Mouse (Mus musculus) heart, adult 18-20 months (tissue): ENCODE measurements around the gene Apobec3. TPM values are rescaled to one million over a fixed set of nuclear protein-coding genes. Genes with fewer than 3 reads are reported as not detected.

Source experiments
- DNase-seq, 2 experiments: peaks; one replicate each; pipeline ENCODE4 v3.0.0; 2021 to 2022; ENCODE audit warnings: mixed read lengths in 1 of 2
- long read RNA-seq, 2 experiments: library from polyadenylated mRNA; stranded (forward); transcript quantifications; one replicate each; pipeline ENCODE4 v2.0.0; 2021
- total RNA-seq, 2 experiments: library from RNA; stranded (reverse); gene quantifications; 2 replicates each; pipeline ENCODE4 v1.2.3; 2021

Gene Apobec3
- total RNA-seq = 10 to 100 TPM in 1 of 2 experiments, 1 to 10 TPM in 1; 6.8 to 10.6 TPM
- long read RNA-seq, experiment 1, partial matches to known transcripts = 1 of 9 reads
- long read RNA-seq, experiment 1, other reads (novel, unspliced or antisense) = 2 of 9 reads
- long read RNA-seq, experiment 2, partial matches to known transcripts = 0 of 3 reads
- long read RNA-seq, experiment 2, other reads (novel, unspliced or antisense) = 0 of 3 reads

DNA sequence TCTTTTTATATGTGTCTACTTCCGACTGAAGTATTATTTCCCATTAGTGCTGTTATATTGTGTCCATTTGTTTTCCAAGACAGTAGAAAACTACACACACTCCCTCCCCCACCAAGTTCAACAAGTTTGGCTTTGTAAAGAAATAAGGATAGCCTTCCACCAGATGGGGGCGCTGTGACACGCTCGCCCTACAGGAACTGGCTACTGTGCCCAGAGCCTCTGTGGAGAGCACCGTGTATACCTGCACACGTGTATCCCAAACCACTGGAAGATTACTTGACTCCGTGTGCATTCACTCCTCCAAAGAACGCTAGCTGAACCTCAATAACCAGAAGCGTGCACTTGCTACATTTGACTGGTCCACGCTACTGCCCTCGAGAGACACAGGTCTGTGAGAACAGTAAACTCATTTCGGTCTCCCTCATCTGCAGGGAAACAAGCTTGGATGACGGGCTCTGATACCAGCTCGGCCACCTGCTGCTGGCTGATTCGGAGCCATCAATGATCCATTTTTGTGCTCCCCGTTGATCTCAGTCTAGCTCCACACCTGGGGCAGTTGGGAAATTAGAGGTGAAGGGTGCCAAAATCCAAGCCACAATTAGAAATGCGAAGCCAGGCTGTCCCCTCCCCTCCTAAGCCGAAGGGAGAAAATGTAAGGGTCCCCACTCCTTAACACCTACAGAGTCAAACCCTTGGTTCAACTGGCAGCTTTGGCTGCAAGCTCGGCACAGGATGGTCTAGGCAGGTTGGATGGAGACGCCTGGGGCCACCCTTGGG is at the start of gene Apobec3:
Gene Apobec3 (plus strand): TSS at position 224 of the 777 bp plus-strand sequence.
- peak; percentile 76 to 83 for DNase-seq

DNA sequence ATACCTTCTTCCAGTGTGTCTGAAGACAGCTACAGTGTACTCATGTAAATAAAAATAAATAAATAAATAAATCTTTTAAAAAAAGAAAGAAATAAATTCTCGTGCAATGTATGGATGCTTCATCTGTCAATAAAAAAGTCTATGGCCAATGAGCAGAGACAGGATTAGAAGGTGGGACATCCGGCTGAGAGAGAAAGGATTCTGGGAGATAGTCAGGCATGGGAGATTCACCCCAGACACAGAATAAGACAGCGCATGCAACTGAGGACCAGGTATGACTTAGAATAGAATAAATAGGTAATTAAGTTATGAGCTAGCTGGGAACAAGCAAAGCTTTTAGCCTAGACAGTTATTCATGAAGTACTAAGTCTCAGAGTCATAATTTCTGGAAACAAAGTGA is 48.5 kb upstream of the Apobec3 start:
- DNase-seq = no peak

DNA sequence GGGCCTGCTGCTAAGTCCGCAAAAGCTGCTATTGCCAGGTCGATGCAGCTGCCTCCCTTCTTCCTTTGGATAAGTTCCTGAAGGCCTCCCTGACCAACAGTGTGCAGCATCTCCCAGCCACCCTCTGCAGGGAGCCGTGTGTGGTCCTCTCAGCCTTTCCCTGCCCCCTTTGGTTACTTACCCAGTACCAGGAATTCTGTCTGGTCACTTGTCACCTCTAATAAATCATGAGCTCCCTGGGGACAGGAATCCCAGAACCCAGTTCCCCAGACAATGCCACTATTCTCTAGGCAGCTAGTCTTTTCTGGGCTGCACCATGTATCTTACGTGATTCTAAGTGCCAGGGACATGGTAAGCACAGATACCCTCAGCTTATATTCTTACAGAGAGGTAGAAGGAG is 45.5 kb upstream of the Apobec3 start:
- no peak for DNase-seq

DNA sequence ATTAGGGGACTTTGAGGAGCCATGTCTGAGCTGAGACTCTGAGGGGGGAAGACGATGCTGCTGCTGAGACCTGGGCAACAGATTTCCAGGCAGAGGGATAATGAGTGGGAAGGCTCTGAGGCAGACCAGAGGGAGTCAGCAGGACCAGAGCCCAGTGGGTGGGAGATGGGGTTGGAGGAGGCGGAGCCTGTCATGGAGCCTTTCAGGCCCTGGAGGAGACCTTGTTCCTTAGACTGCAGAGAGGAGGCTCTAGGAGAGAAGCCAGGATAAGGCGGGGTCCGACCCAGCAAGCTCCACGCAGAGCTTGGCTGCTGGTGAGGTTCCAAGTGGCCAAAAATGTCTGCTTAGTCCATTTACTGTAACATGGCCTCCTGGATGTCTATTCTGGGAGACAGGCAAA is 44.4 kb upstream of the Apobec3 start:
- peak; percentile 49 to 70 for DNase-seq

DNA sequence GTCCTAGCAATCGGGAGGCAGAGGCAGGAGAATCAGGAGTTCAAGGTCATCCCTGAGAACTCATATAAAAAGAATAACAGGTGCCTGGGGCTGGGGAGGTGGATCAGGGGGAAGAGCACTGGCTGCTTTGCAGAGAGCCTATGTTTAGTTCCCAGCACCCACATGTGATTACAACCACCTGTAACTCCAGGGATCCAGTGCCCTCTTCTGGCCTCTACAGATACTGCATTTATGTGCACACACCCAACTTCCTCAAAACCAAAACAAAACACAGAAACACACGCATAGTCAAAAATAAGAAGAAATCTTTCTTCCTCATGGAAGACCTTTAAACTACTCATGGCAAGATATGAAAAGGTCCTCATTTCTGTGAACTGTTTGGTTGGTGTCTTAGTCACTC is 41.3 kb upstream of the Apobec3 start:
- no peak for DNase-seq

DNA sequence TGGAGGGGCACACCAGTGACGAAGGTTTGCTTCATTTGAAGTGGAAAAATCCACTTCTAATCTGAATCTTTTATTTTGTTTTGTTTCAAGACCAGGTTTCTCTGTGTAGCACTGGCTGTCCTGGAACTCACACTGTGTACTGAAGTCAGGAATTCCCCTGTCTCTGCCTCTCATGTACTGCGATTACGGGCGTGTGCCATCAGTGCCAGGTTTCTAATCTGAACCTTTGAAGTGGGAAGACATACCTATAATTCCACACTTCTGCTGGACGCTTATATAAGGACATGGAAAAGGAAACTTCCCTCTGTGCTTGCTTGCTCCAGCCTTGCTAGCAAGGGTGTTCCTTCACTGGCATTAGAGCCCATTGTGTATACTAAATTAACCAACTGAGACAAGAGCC is 32.5 kb upstream of the Apobec3 start:
- DNase-seq = no peak

DNA sequence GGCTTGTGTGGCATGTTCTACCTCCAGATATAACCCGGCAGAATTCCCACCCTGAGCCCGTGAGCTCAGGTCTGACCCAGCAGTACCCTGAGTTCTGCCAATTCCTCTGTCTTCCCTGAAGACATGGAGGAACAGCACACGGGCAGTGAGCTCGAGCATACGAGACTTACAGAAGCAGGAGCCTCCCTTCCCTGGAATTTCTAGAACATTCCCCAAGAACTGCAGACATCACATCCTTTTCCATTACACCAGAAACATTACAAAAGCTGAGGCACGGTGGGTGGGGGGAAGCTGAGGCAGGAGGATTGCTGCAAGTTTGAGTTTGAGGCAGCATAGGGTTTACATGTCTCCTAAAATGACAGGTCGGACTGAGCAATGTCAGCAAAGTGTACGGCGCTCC is 31.6 kb upstream of the Apobec3 start:
- DNase-seq = no peak

DNA sequence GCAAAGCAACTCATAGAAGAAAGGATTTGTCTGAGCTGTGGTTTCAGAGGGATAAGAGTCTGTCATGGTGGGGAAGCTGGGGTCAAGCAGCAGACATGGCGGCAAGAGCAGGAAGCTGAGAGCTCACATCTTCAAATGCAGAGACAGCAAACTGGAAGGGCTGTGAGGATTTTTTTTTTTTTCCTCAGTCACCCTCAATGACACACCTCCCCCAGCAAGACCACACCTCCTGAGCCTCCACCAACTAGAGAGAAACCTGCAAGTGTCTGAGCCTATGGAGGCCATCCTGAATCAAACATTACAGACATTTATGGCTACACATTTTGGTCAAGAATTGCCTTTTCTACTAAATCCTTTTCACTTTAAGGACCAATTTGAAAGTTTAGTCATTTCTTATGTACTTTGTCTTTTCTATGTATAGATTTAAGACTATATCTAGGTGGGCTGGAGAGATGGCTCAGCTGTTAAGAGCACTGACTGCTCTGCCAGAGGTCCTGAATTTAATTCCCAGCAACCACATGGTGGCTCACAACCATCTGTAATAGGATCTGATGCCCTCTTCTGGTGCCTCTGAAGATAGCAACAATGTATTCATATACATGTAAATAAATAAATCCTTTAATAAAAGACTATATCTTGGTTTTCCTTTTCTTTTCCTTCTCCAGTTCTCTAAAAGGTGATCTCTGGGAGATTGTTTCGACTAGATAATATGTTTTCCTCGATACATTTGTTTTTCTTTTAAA is 24.0 kb upstream of the Apobec3 start:
- no peak for DNase-seq

DNA sequence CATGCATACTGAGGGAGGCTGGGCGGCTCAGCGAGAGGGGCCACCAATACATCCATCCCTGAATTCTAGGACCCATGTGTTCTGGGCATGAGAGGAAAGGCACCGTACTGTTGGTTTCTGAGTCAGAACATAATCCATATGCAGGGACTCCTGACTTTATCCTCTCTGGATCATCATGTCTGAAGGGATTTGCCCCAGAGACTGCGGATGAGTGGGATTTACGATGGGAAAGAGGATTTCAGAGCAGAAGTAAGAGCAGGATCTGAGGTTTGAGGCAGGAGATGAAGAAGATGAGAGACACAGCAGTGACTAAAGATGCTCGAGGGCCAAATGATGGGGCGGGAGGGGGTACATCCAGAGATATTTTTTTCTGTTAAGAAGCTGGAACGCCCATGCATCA is 17.9 kb upstream of the Apobec3 start:
- DNase-seq = no peak

DNA sequence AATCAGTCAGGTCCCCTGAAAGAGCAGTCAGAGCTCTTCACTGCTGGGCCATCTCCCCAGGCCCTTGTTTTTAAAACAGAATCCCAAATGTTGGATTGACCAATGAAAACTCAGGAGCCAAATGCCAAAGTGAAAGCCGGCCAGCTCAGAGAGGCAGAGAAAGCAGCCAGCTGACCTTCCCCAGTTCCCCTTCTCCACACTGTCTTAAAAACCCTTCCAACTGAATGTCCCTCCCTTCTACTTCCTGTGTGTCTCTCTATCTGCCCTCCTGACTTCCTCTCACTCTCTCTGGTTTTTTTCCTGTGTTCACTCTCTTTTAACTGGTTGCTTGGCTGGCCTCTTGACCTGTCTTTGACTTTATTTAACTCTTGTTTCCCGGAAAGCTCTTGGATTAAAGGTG is 17.5 kb upstream of the Apobec3 start:
- DNase-seq = no peak

DNA sequence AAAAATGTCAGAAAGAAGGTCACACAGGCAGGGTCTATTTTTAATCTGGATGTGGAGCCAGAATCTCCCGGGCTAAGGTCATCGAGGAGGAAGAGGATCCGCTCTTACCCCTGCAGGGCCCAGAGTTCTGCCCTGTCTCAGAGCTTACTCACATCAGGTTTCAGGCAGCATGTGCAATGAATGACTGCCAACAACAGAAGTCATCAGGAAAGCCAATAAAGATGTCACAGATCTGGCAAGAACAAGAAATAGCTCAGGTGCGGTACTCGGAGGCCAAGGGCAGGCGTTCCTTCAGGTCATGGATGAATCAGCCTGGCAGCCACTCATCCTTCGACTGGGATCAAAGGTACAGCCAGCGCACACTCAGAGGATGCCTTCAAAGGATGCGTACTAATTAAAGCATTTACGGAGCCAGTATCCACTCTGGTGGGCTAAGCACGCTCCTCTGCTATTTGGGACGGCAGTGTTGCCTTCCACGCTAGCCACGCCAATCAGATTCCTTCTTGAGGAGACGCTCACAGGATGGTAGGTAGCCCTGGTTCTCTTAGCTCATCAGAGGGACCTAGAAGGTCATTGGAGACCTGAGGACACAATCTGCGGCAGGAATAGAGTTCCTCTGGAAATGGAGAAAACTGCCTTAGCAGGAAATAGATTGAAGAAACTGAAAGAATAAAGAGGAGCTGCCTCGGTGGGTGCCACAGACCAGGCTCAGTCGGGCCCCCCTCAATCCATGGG is 16.0 kb upstream of the Apobec3 start:
- DNase-seq = no peak

DNA sequence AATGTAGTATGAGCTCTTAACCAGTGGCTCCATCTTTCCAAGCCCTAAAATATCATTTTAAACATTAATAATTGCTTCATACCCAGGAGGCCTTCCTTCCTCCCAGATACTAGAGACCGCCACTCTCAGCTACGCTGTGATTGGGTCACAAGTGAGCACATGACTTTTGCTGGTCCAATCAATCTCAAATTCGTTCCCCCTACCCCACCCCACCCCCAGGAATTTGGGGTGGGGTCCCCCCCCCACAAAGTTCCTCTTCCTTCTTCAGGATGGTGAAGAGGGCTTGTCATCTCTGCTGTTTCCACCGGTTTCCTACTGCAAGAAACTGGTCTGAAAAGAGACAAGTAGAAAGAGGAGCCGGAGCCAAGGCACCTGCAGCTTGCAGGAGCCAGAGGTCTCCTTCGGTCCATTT is 12.7 kb upstream of the Apobec3 start:
- peak in 1 of 2 experiments; percentile 51 for DNase-seq

DNA sequence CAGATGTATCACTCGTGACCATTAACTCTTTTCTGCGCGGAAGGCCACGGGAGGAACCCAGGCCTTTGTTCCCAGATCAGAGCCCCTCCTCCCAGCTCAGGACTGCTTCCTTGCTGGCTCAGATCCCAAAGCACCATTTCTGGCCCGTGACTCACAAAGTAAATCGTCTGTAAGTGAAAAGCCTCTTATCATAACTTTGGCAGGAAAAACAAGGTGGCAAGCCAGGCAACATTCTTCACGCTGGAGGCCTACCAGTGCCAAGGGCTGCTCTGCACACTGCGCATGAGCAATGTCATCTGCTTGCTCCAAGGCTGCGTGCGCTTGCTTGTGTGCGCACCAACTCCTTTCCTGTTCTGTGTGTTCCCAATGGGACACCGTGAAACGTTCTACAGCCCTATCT is 12.1 kb upstream of the Apobec3 start:
- peak; percentile 93 to 95 for DNase-seq

DNA sequence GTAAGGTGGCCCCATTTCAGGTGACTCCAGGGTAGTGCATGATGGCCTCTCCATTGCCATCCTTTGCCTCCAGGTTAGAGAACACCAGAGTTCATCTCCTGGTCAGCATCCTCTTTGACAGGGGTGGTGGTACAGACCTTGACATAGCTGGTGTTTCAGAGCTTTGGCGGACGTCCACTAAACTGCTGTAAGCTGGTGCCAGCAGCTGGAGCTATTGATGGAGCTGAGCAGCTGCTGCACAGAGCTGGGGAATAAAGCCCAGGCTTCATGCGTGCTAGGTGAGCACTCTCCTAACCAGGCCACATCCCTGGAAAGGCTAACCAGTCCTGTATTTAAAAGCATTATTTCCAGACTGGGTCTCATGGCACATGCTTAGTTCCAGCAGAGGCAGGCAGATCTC is 11.0 kb upstream of the Apobec3 start:
- DNase-seq = no peak

DNA sequence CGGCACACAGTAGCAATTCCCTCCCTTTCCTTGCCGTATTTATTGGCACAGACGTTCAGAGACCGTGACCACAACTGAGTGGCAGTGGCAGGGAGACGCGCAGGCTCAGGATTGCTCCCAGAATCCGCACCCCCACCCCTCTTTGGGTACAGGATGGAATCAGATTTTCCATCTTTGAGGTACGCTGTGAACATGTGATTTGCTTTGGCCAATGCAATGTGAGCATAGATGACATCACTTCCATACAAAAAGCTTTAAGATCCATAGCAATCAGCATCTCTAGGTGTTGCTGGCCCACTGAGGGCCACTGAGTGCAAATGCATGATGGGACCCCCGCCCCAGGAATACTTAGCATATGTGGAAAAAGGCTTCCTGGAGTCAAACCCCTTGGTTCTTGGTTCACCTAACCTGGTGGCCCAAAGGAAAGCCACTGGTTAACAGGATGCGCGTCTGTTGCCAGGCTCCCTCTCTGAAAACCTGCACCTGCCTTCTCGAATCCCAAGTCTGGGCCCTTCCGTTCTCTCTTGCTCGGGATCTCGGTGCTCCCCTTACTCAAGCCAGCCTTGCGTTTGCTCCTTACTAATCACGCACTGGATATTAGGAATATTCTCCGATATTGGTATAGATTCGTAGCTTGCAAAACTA is 8.7 kb upstream of the Apobec3 start:
- DNase-seq = peak in 1 of 2 experiments; percentile 40

DNA sequence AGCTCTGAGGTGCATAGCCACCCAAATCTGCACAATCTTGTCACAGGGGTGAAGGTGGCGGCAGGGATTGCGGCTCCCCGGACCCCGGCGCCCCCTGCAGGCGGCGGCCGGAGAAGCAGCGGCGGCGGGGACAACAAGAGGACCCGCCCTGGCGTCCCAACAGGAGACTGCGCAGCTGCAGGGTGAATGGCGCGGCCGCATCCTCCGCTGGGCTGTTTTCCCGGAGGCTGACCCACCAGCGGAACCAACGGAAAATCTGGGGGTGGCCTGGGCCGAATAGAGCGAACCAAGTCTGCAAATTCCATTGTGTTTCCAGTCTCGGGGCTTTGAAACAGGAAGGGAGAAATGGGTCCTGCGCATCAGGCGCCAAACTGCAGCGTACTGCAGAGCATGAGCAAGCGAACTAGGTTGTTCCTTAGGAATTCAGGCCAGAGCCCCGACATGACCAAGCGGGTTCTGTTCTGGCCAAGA is 8.1 kb upstream of the Apobec3 start:
- peak; percentile 96 to 97 for DNase-seq

DNA sequence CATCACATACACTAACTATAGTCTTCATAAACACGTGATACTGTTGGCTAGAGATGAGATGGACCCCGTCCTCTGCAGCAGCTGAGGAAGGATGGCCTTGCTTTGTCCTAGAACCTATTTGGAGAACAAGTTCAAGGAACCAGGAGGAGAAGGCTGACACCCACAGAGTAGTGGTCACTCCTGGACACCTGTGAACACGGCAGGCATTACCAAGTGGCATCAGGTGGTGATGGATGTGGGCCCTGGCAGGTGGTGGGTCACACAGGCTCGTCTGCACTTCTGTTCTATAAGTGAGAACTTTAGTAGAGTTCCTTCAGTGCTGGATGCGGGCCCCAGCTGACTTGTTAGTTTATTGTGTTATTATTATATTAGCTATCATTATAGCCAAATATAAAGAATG is 6.6 kb upstream of the Apobec3 start:
- DNase-seq = no peak

DNA sequence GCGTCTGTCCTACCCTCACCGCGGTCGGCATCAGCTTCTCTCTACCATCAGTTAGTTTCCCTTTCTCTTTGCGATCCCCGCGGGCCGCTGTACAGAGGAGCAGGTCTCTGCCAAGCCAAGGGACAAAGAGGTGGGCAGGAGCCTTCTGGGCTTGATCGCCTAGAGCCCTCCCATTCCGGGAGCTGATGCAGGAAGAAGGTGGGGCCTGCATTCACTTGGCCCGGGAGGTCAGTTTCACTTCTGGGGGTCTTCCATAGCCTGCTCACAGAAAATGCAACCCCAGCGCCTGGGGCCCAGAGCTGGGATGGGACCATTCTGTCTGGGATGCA is 718 bp downstream of the Apobec3 start:
- DNase-seq = peak; percentile 83 to 93

DNA sequence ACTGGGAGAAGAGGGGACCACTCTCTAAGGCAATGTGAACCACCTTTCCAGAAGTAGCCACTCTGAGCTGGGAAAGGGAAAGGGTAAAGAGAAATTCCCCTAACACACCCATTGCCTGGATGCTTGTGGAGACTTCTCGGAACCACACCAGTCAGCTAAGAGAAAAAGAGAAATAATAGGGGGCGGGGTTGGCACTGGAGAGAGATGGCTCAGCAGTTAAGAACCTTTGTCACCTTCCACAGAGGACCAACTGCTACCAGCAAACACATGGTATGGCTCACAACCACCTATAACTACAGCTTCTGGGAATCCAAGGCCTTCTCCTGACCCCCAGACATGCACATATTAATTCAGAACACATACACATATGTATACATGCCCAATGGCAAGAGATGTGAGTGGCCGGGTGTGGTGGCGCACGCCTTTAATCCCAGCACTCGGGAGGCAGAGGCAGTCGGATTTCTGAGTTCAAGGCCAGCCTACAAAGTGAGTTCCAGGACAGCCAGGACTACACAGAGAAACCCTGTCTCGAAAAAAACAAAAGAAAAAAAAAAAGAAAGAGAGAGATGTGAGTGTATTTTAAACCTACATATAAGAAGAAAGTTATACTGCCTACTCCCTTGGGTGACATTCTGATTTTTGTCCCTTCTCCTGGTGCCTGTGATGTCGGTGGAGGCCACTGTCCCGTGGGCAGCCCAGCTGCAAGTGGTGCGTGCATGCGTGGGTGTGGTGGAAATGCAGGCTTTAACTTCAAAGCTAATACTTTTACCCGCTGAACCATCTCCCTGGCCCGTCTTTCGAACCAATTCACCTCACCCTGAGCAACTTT is 1.8 kb downstream of the Apobec3 start:
- peak in 1 of 2 experiments; percentile 39 for DNase-seq

DNA sequence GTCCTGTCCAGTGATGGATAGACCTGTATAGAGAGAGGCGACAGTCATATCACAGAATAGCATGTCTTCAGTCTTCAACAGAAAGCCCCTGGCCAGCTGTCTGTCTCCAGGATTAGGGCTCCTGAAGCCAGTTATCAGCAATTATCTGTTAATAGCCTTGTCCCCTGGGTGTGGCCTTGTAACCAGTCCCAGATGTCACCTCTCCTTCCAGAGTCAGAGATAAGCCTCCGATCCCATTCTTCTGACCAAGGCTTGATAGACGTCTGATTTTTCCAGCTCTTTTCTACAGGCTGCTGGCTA is 2.3 kb downstream of the Apobec3 start:
- DNase-seq = no peak

DNA sequence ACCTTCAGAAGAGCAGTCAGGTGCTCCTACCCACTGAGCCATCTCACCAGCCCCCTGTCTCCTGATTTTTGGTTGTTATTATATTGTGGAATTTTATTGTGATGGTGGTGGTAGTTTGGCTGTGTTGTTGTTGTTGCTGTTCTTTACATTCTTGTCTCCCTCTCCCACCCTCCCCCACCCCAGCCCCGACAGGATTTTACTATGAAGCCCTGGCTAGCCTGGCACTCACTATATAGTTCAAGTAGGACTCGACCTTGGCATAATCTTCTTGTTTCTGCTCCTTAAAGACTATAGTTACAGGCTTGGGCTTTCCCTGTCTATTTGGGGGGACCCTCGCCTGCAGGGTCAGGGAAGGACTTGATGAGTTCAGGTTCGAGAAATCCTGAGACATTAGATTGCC is 2.9 kb downstream of the Apobec3 start:
- no peak for DNase-seq
